Mouse (Mus musculus) ES-Bruce4 (cell line): ENCODE data around the gene Il5.

Source experiments
- CTCF ChIP-seq: IDR thresholded peaks from one replicate; pipeline ENCODE4 v1.8.1; 2011; ENCODE audit warnings: low read depth, low read length
- EP300 ChIP-seq: IDR thresholded peaks from 2 replicates; pipeline ENCODE4 v1.6.1; 2011; ENCODE audit warnings: low read depth, low read length; ENCODE audit not compliant: insufficient read depth
- POLR2A ChIP-seq: IDR thresholded peaks from one replicate; pipeline ENCODE4 v1.8.1; 2011; ENCODE audit warnings: low read length; ENCODE audit not compliant: insufficient read depth

DNA sequence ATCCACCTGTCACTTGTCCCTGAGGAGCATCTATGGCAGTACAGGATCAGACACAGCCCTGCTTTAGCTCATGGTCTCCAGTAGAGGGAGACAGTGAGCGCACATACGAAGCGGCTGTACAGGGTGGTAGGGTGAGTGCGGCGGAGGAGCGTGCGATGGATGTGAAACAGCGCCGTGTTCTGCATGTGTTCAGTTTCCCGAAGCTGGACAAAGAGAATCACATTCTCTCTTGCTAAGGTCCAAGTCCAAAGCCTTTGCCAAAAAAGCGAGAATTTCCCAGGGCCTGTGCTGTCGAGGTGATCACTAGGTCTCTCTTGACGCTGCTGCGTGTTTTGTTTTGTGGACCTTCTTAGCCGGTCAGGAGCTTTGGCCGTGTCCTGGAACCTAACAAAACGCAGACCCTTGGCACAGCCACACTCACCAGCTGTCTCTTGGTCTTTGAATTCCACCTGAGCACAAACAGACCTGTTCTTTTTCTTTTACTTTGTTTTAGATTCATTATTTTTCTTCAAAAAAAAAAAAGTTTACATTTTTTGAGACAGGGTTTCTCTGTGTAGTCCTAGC, 15.2 kb downstream of the Il5 start:
- TF ChIP-seq POLR2A: no peak
- peak; percentile 43; the same call in 1 of the 2 replicates for TF ChIP-seq EP300
- peak; percentile 98 for TF ChIP-seq CTCF
